Mouse (Mus musculus) CH12.LX (cell line): ENCODE data around the gene Dppa4.

Experiments
- CHD2 ChIP-seq: IDR thresholded peaks from 2 replicates; pipeline ENCODE4 v1.6.1; 2011; ENCODE audit warnings: low read length, improper control_type of control experiment
- CTCF ChIP-seq, 2 experiments: IDR thresholded peaks in 1 of 2; conservative IDR thresholded peaks in 1 of 2; 2 replicates each; pipeline ENCODE4 v1.5.1; 2011 to 2012; ENCODE audit warnings: low read depth in 2 of 2, low read length in 2 of 2, improper control_type of control experiment in 1 of 2, inconsistent platforms in 1 of 2, mild to moderate bottlenecking in 1 of 2, moderate library complexity in 1 of 2
- MEF2A ChIP-seq: IDR thresholded peaks from 2 replicates; pipeline ENCODE4 v1.6.1; 2014; ENCODE audit warnings: low read depth, mild to moderate bottlenecking, inconsistent platforms, low read length, improper control_type of control experiment, borderline replicate concordance
- UBTF ChIP-seq: IDR thresholded peaks from 2 replicates; pipeline ENCODE4 v1.6.1; 2012; ENCODE audit warnings: low read depth, mild to moderate bottlenecking, inconsistent platforms, low read length, improper control_type of control experiment, moderate library complexity
- ZKSCAN1 ChIP-seq: IDR thresholded peaks from 2 replicates; pipeline ENCODE4 v1.6.1; 2012; ENCODE audit warnings: low read depth, inconsistent platforms, low read length, improper control_type of control experiment, borderline replicate concordance

GRCm38 (mm10) chr16:48254584-48254983 is 28.9 kb upstream of the Dppa4 start:
- no peak for TF ChIP-seq ZKSCAN1
- no peak for TF ChIP-seq MEF2A
- no peak for TF ChIP-seq CHD2
- TF ChIP-seq UBTF: no peak
- TF ChIP-seq CTCF (conservative IDR thresholded peaks at IDR 0.05 in 1 of 2, IDR thresholded peaks at IDR 0.05 in 1 of 2; ENCODE audit: low read depth in 2 of 2, low read length in 2 of 2): no peak
